Mouse (Mus musculus) naive thymus-derived CD4-positive, alpha-beta T cell, adult 2 months (primary cell): ENCODE measurements around the gene Pard3.

Source experiments
- DNase-seq: peaks from one replicate; pipeline ENCODE4 v3.0.0-alpha.2; 2011; ENCODE audit warnings: low read depth

The Pard3 gene

GRCm38 (mm10) chr8:127614206-127614605, 550.5 kb downstream of the Pard3 start:
- DNase-seq, result no peak

GRCm38 (mm10) chr8:127616681-127617080, 553.0 kb downstream of the Pard3 start:
- no peak for DNase-seq

- no peak for DNase-seq
Observed at GRCm38 (mm10) chr8:127622137-127622536, 558.4 kb downstream of the Pard3 start.

GRCm38 (mm10) chr8:127638232-127639087, 574.8 kb downstream of the Pard3 start:
- no peak for DNase-seq

DNA sequence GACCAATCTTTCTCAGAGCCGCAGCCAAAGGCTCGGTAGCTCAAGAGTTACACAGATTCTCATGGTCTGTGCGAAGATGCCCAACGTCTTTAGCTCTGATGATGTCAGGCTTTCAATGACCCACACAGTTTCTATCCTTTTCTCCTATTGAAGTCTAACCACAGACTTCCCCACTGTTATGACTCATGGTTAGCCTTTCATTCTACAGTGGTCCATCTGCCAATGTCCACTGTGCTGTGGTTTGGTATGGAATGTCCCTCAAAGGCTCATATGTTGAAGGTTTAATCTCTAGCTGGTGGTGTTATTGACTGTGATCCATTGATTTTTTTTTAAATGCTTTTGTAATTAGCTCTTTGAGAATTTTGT, 575.4 kb downstream of the Pard3 start:
- DNase-seq, result no peak

DNA sequence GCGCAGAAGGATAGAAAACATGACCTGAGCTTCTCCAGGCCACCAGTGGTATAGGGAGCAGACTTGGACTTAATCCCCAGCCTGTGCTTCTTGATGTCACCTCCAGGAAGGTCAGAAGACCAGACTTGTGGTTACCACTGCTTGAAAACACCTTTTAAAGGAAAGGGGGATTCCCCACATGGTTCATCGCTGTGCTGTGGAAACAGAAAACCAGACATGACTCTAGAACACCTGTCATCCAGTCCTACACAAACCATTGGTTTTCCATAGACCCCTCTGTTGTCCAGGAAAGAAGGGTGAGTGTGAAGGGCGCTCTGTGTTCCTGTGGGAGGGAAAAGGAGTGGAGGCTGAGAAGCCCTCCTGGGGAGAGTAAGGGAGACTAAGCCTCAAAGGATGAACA, 591.9 kb downstream of the Pard3 start:
- peak; percentile 4 for DNase-seq
